Mouse (Mus musculus) layer of hippocampus, adult 2 months (tissue): ENCODE results near the gene Pkp3. TPM values are rescaled to one million over a fixed set of nuclear protein-coding genes. Genes with fewer than 3 reads are reported as not detected.
A peak's percentile ranks its signal among the peaks of the same experiment; 100 is the strongest.

Experiments used
- DNase-seq, 2 experiments: peaks; one replicate each; pipeline ENCODE4 v3.0.0; 2022; ENCODE audit warnings: low spot score in 2 of 2
- H3K27ac ChIP-seq: fragments of 200-600 bp; 2 replicates; pipeline ENCODE4 v1.8.1; 2022
- H3K4me3 ChIP-seq: fragments of 200-600 bp; 2 replicates; pipeline ENCODE4 v1.8.1; 2022; ENCODE audit warnings: mild to moderate bottlenecking
- CTCF ChIP-seq: fragments of 200-600 bp; conservative IDR thresholded peaks from 2 replicates; pipeline ENCODE4 v1.8.1; 2022; ENCODE audit warnings: antibody characterized with exemption, mild to moderate bottlenecking, moderate library complexity
- total RNA-seq, 2 experiments: library from RNA; stranded (reverse); gene quantifications; 2 replicates each; pipeline ENCODE4 v1.2.3; 2021

The Pkp3 gene
- total RNA-seq, 2 experiments from 2014 or later, result not detected

DNA sequence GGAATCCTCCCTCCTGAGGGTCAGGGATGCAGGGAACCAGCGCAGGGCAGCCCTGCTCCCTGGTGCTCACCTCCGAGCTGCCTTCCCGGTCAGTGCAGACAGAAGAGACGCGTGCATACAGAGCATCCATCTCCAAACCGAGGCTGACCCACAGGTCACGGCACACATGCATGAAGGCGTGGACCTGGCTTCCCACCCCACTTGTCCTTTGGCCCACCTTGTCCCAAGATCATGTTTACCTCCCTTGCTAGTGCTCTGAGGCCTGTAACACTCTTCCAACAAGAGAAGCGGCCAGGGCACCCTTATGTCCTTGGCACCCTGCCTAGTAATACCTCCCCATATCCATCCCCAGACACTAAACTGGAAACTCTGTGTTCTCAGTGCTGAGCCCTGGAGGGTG, 37.9 kb downstream of the Pkp3 start:
- no peak for TF ChIP-seq CTCF

DNA sequence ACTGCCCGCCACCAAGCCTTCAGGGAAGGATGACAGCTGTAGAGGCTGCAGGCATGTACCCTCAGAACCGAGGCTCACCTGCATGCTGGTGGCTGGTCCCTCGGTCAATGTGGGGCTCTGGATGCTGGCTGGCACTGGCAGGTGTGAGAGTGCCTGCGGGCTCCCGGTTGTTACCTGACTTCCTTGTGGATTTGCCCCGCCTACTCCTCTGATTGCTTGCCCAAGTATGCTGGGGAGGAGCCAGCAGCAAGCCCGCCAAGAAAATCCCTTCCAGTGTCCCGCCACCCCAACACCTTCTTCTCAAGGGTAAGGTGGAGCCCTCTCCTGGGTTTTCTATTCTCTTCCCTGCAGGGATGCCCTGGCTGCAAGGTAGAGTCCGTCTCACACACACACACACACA, 39.6 kb downstream of the Pkp3 start, which contains the start of gene Ano9:
Gene Ano9, minus strand, starts transcription at position 171 of the 400 bp plus-strand sequence.
- DNase-seq, result no peak
- H3K4me3 ChIP-seq, result no peak within 1 kb of the TSS
- no peak within 1 kb of the TSS for H3K27ac ChIP-seq
- no peak for TF ChIP-seq CTCF

More for the DNA sequence above, 37.9 kb downstream of the Pkp3 start:
- no peak overlapping the region for H3K27ac ChIP-seq
- DNase-seq, result no peak
- H3K4me3 ChIP-seq, result no peak overlapping the region

DNA sequence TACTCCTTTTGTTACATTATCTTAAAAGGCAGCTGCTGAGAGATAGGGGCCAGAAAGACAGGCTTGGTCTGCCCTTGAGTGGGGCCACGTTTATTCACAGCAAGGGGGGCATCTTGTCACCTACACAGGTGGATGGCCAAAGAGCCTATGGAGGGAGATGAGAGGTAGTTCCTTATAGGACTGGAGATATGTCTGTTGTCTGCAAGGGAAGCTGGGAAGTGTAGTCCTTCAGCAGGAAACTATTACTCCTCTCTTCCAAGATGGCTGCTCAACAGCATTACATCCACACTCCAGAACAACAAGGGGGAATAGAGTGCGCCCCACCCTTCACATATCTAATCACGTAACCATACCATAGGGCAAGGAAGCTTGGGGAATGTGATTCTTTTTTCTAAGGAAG, 41.5 kb downstream of the Pkp3 start:
- no peak overlapping the region for H3K4me3 ChIP-seq
- no peak for DNase-seq
- no peak overlapping the region for H3K27ac ChIP-seq
- no peak for TF ChIP-seq CTCF

DNA sequence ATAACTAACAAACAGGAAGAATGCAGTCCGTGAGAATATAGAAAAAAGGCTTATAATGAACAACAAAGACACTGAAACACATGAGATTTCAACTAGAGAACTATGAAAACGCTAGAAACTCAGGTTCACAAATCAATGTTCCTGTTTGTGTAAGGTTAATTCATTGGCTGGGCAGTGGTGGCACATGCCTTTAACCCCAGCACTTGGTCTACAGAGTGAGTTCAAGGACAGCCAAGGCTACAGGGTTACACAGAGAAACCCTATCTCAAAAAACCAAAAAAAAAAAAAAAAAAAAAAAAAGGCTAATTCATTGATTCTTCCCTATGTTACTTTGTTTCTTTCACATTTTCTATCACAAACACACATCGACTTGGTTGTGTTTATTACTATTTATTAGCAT, 42.6 kb downstream of the Pkp3 start:
- no peak for TF ChIP-seq CTCF
- DNase-seq, result no peak
- Histone ChIP-seq H3K4me3 (no peak overlapping the region), H3K27ac (no peak overlapping the region)

DNA sequence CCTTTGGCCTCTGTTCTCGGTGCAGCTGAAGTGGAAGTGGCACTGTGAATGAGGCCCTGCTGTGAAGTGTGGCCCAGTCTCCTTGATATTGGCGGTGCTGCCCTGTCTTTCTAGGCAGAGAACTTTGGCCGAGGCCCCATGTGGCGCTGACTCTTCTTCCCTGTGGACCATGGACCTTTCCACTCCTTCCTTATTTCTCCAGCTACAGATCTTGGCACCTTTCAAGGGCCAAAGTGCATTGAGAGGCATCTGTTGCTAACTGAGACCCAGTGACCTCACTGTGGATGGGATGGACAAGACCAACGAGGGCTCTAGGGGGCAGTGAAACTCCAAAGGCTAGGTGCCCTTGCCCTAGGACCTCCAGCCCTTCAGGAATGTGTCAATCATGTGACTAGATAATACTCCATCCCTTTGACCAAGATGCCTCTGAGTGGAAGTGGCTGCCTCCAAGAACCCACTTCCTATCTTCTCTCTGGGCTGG, 43.1 kb downstream of the Pkp3 start:
- DNase-seq, result no peak
- H3K27ac ChIP-seq, result no peak overlapping the region; the same call in 1 of the 2 replicates
- H3K4me3 ChIP-seq, result no peak overlapping the region
- TF ChIP-seq CTCF, result peak; percentile 31; the same call in 1 of the 2 replicates

DNA sequence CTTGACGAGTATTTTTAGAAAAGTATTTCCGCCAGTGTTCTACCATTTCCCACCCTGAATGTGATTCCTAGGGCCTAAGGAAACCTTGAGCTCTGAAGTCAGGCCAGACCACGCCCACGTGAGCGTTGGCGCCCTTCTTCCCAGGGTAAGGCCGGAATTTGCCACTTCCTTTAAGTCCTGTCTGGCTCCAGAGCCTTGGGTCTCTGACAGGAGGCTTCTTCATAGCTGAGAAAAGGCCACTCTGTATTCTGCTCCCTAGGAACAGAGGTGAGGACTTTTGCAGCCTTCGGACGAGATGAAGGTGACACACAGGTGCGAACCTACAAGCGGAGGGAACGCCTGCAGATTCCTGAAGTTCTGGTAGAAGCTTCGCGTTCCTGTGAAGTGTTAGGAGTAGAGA, 44.2 kb downstream of the Pkp3 start, which contains the start of gene Ptdss2:
Gene Ptdss2, plus strand, starts transcription at position 138 of the 400 bp plus-strand sequence.
- TF ChIP-seq CTCF, result no peak
- H3K4me3 ChIP-seq, result peak within 1 kb of the TSS; percentile 72
- DNase-seq, result no peak
- peak within 1 kb of the TSS; percentile 82 for H3K27ac ChIP-seq

DNA sequence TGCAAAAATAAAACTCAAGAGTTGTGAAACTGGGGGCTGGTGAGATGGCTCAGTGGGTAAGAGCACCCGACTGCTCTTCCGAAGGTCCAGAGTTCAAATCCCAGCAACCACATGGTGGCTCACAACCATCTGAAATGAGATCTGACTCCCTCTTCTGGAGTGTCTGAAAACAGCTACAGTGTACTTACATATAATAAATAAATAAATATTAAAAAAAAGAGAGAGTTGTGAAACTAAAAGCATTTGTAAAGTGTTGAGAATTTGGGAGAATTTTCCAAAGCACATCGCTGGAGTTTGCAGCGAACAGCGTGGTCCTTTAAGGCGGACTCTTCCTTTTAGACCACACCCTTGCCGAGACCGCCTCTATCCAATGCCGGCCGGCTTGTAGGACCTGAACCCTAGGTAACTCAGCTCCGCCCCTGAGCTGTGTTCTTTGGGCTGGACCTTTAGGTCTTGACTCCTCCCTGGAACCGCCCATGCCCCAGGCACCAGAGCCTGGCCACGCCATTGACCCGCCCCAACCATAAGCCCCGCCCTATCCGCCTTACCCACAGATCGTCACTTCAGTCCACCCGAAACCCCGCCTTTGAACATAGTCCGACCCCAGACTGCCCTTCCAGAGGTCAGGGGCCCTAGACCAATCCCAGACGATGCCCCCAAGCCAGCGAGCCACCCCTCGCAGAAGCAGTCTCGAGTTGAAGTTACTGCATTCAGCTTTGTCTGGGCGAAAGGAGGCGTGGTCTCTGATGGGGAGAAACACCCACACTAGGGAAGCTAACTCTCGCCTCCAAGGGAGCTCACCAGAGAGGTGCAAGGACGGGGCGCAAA, 44.9 kb downstream of the Pkp3 start:
- peak; percentile 51 for TF ChIP-seq CTCF
- Histone ChIP-seq H3K27ac (peak overlapping the region; percentile 82), H3K4me3 (peak overlapping the region; percentile 72)
- DNase-seq, result peak; percentile 83 to 91

DNA sequence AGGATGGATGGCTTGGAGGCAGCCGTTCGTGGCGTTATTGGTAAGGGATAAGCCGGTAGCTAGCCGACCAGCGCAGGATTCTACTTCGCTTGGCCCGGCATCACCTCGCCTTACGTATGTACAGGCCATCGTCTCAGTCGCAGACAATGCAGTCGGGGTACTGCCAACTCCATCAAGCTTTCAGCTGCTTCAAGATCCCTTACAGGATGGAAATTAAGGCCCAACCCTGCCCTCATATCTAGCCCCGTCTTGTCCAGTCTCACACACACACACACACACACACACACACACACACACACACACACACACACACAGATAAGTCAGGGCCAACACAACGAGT, 45.5 kb downstream of the Pkp3 start:
- Histone ChIP-seq H3K4me3 (peak overlapping the region; percentile 72), H3K27ac (peak overlapping the region; percentile 82)
- no peak for TF ChIP-seq CTCF
- DNase-seq, result no peak

DNA sequence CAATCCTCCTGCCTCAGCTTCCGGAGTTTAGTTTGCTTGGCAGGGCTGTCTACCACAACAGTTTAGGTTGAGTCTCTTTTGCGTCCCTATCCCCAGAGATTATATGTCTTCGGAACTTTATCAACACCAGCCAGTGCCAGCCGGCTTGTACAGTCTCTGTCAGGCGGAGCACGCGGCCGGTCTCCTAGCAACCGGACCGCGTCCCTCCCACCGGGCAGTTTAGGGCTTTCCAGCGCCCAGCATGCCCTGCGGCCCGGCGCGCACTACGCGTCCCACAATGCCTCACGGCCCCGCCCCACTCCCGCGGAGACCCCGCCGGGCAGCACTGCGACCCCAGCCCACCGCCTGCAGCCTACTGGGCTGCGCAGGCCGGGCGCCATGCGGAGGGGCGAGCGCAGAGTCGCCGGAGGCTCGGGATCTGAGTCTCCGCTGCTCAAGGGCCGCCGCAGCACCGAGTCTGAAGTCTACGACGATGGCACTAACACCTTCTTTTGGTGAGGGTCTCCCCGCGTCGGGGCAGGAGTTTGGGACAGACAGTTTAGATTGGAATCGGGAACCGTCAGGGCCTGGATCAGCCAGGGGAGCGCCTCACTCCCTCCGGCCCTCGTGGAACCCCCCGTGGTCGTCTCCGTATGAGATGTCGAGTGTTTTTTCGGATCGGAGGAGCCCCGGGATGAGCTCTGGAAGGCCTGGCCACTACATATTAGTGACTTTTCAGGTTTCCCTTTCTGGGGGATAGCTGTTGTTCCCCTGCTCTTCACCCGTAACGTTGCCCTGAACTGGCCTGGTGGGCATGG, 53.2 kb downstream of the Pkp3 start:
- peak overlapping the region; percentile 99 for H3K4me3 ChIP-seq
- peak overlapping the region; percentile 91 for H3K27ac ChIP-seq
- no peak for TF ChIP-seq CTCF
- DNase-seq, result peak; percentile 90 to 92

DNA sequence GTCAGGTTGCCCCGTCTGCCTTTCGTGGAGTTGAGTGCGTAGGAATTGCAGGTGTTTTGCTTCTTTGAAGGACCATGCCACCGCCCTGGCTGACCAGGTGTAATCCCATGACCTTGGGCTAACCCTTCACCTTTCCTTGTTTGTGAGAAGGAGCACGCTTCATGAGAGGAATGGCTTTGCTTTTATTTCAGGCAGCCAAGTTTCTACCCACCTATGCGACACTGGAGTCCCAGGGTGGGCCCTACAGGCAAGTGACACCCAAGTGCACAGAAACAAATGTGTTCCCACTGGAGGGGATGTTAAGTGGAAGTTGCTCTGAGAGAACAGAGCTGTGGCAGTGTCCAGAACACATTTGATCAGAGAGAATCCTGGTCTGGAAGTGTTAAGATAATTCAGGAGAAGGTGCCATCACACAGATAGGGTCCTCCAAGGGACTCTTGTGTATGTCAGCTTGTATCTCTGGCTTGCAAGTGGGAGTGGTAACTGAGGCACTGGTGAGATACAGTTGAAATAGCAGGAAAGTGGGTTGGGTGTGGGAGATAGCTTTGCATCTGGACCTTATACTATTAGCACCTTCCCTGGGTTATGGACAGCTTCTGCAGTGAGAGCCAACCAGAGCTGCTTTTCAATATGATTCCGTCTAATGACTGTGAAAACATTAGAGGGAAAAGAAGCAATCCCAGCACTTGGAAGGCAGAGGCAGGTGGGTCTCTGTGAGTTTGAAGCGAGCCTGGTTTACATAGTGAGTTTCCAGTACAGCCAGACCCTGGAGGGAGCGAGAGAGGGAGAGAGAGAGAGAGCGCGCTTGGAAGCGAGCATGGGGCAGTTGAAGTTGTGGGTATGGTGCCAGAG, 54.1 kb downstream of the Pkp3 start:
- peak overlapping the region; percentile 99 for H3K4me3 ChIP-seq
- H3K27ac ChIP-seq, result peak overlapping the region; percentile 91; the same call in 1 of the 2 replicates

More for the DNA sequence above, 54.1 kb downstream of the Pkp3 start:
- no peak for DNase-seq
- TF ChIP-seq CTCF, result no peak

Other genes starting within 250 kb of the Pkp3 start
- 1 to 10 TPM; 1.1 to 1.4 TPM for gene Urah, start 243.2 kb upstream of the Pkp3 start, total RNA-seq
- not detected for gene Scgb1c1, start 232.7 kb upstream of the Pkp3 start, total RNA-seq
- gene Odf3, start 230.4 kb upstream of the Pkp3 start, total RNA-seq, result not detected
- 1 to 10 TPM in 1 of 2 experiments, not detected in 1; 1.8 TPM for gene Gm45785, start 221.9 kb upstream of the Pkp3 start, total RNA-seq
- gene Ric8a, start 221.3 kb upstream of the Pkp3 start, total RNA-seq, result 10 to 100 TPM; 78.2 to 82.8 TPM
- 10 to 100 TPM; 25.1 to 28.3 TPM for gene Bet1l, start 220.6 kb upstream of the Pkp3 start, total RNA-seq
- gene Psmd13, start 196.2 kb upstream of the Pkp3 start, total RNA-seq, result 100 to 1,000 TPM; 111 to 113 TPM
- 10 to 100 TPM; 69.2 to 73.2 TPM for gene Sirt3, start 195.9 kb upstream of the Pkp3 start, total RNA-seq
- gene Cox8b, start 177.8 kb upstream of the Pkp3 start, total RNA-seq, result 1 to 10 TPM in 1 of 2 experiments, not detected in 1; 1.3 TPM
- under 1 TPM; 0.27 to 0.51 TPM for gene Nlrp6, start 157.3 kb upstream of the Pkp3 start, total RNA-seq
- gene Pgghg, start 136.8 kb upstream of the Pkp3 start, total RNA-seq, result 1 to 10 TPM; 4.0 to 7.1 TPM
- gene Ifitm5, start 127.9 kb upstream of the Pkp3 start, total RNA-seq, result not detected
- gene Gm45717, start 122.3 kb upstream of the Pkp3 start, total RNA-seq, result not detected
- gene Ifitm2, start 122.2 kb upstream of the Pkp3 start, total RNA-seq, result 10 to 100 TPM; 13.0 to 16.3 TPM
- 1 to 10 TPM; 1.9 to 2.9 TPM for gene Ifitm1, start 111.0 kb upstream of the Pkp3 start, total RNA-seq
- gene Ifitm3, start 67.4 kb upstream of the Pkp3 start, total RNA-seq, result 10 to 100 TPM in 1 of 2 experiments, 1 to 10 TPM in 1; 9.6 to 13.9 TPM
- gene Ifitm6, start 60.3 kb upstream of the Pkp3 start, total RNA-seq, result not detected
- gene Gm17387, start 49.1 kb upstream of the Pkp3 start, total RNA-seq, result not detected
- gene B4galnt4, start 17.1 kb upstream of the Pkp3 start, total RNA-seq, result 100 to 1,000 TPM in 1 of 2 experiments, 10 to 100 TPM in 1; 93.4 to 101 TPM
- 1 to 10 TPM; 2.1 to 2.5 TPM for gene Sigirr, start 22.4 kb downstream of the Pkp3 start, total RNA-seq
- not detected for gene Ano9, start 39.6 kb downstream of the Pkp3 start, total RNA-seq
- gene Ptdss2, start 44.2 kb downstream of the Pkp3 start, total RNA-seq, result 10 to 100 TPM; 50.8 to 64.4 TPM
- 10 to 100 TPM; 40.6 to 42.3 TPM for gene Rnh1, start 94.6 kb downstream of the Pkp3 start, total RNA-seq
- 100 to 1,000 TPM; 200 to 222 TPM for gene Hras, start 115.8 kb downstream of the Pkp3 start, total RNA-seq
- 1 to 10 TPM; 4.5 to 5.7 TPM for gene Lrrc56, start 115.9 kb downstream of the Pkp3 start, total RNA-seq
- gene Lmntd2, start 135.9 kb downstream of the Pkp3 start, total RNA-seq, result not detected
- 1 to 10 TPM in 1 of 2 experiments, under 1 TPM in 1; 0.98 to 1.2 TPM for gene Rassf7, start 137.6 kb downstream of the Pkp3 start, total RNA-seq
- 10 to 100 TPM; 72.8 to 76.1 TPM for gene Phrf1, start 150.6 kb downstream of the Pkp3 start, total RNA-seq
- gene Irf7, start 188.3 kb downstream of the Pkp3 start, total RNA-seq, result 1 to 10 TPM in 1 of 2 experiments, under 1 TPM in 1; 0.56 to 1.3 TPM
- gene Cdhr5, start 198.6 kb downstream of the Pkp3 start, total RNA-seq, result not detected
- not detected for gene Sct, start 200.9 kb downstream of the Pkp3 start, total RNA-seq
- under 1 TPM; 0.20 to 0.23 TPM for gene Drd4, start 213.8 kb downstream of the Pkp3 start, total RNA-seq
- gene Deaf1, start 249.5 kb downstream of the Pkp3 start, total RNA-seq, result 10 to 100 TPM; 74.1 to 77.0 TPM
- gene Tmem80, start 249.5 kb downstream of the Pkp3 start, total RNA-seq, result 10 to 100 TPM; 32.9 to 33.7 TPM